Comparison of ENCODE assay signal across 13 mouse cellular contexts in genomic region chr3:50307339-50308327, GRCm38 (mm10).
DNase-seq lines count a peak whose midpoint lies in the region; ATAC-seq lines count a peak whose summit lies in the region.
"Had no signal": no experiment of that assay in that cellular context is flagged by ENCODE, and none has a peak within 500 bp of the region (broad histone marks: within the 10 kb centered on the region; RNA-seq: fewer than 3 reads in every experiment).

No protein-coding gene starts in this region.

- no peak overlapping the region for H3K9ac ChIP-seq in hindbrain, embryonic 13.5 days
- H3K9ac ChIP-seq in hindbrain, embryonic 11.5 days (ENCODE audit: low read depth, low read length), result no peak overlapping the region
- no peak overlapping the region for H3K9ac ChIP-seq in forebrain, embryonic 13.5 days
- H3K9ac ChIP-seq in heart, embryonic 12.5 days, result no peak overlapping the region
- no peak overlapping the region for H3K9ac ChIP-seq in liver, embryonic 11.5 days (ENCODE audit: low read depth, low read length)
- H3K9ac ChIP-seq: kidney, embryonic 15.5 days; liver, embryonic 12.5 days had no signal

- no peaks in the 10 kb centered on the region for H3K36me3 ChIP-seq in hindbrain, embryonic 13.5 days
- H3K36me3 ChIP-seq in hindbrain, embryonic 11.5 days (ENCODE audit: control insufficient read depth, insufficient read depth, low read length), result no peaks in the 10 kb centered on the region
- no peaks in the 10 kb centered on the region for H3K36me3 ChIP-seq in forebrain, embryonic 13.5 days (ENCODE audit: poor library complexity, severe bottlenecking)
- no peaks in the 10 kb centered on the region for H3K36me3 ChIP-seq in heart, embryonic 12.5 days
- no peaks in the 10 kb centered on the region for H3K36me3 ChIP-seq in liver, embryonic 11.5 days (ENCODE audit: control insufficient read depth, insufficient read depth, low read length)
- H3K36me3 ChIP-seq: G1E; kidney, embryonic 15.5 days; liver, embryonic 12.5 days had no signal

- H3K27me3 ChIP-seq in hindbrain, embryonic 13.5 days, result no peaks in the 10 kb centered on the region
- no peaks in the 10 kb centered on the region for H3K27me3 ChIP-seq in hindbrain, embryonic 11.5 days (ENCODE audit: control insufficient read depth, insufficient read depth, low read length)
- H3K27me3 ChIP-seq in forebrain, embryonic 13.5 days, result no peaks in the 10 kb centered on the region
- no peaks in the 10 kb centered on the region for H3K27me3 ChIP-seq in heart, embryonic 12.5 days (replicated peaks)
- no peaks in the 10 kb centered on the region for H3K27me3 ChIP-seq in liver, embryonic 11.5 days (replicated peaks; ENCODE audit: control insufficient read depth, insufficient read depth, low read length)
- H3K27me3 ChIP-seq: liver, embryonic 12.5 days had no signal

- peak overlapping the region; percentile 48 for H3K27ac ChIP-seq in hindbrain, embryonic 13.5 days
- no peak overlapping the region for H3K27ac ChIP-seq in hindbrain, embryonic 11.5 days (ENCODE audit: low read depth, low read length)
- H3K27ac ChIP-seq in forebrain, embryonic 13.5 days, result no peak overlapping the region; the same call in 1 of the 2 replicates
- H3K27ac ChIP-seq in heart, embryonic 12.5 days (ENCODE audit: poor library complexity, severe bottlenecking), result no peak overlapping the region
- H3K27ac ChIP-seq in liver, embryonic 11.5 days (ENCODE audit: low read depth, low read length), result no peak overlapping the region
- H3K27ac ChIP-seq: kidney, embryonic 15.5 days; liver, embryonic 12.5 days had no signal

- no peak overlapping the region for H3K4me2 ChIP-seq in hindbrain, embryonic 13.5 days
- no peak overlapping the region for H3K4me2 ChIP-seq in hindbrain, embryonic 11.5 days (replicated peaks; ENCODE audit: low read depth, low read length)
- no peak overlapping the region for H3K4me2 ChIP-seq in forebrain, embryonic 13.5 days
- no peak overlapping the region for H3K4me2 ChIP-seq in heart, embryonic 12.5 days
- H3K4me2 ChIP-seq in liver, embryonic 11.5 days, result no peak overlapping the region
- H3K4me2 ChIP-seq: kidney, embryonic 15.5 days; liver, embryonic 12.5 days had no signal

- 68% methylated on average over 14 of the region's 14 CpGs for WGBS in hindbrain, embryonic 13.5 days
- 82% methylated on average over 14 of the region's 14 CpGs for WGBS in hindbrain, embryonic 11.5 days
- WGBS in forebrain, embryonic 13.5 days, result 50% methylated on average over 14 of the region's 14 CpGs
- 78% methylated on average over 14 of the region's 14 CpGs for WGBS in heart, embryonic 12.5 days
- 77% methylated on average over 14 of the region's 14 CpGs for WGBS in liver, embryonic 11.5 days

- peaks cover 8% of the 10 kb centered on the region for H3K4me1 ChIP-seq in hindbrain, embryonic 13.5 days (replicated peaks)
- no peaks in the 10 kb centered on the region for H3K4me1 ChIP-seq in hindbrain, embryonic 11.5 days (replicated peaks; ENCODE audit: control insufficient read depth, insufficient read depth, low read length)
- peaks cover 19% of the 10 kb centered on the region for H3K4me1 ChIP-seq in forebrain, embryonic 13.5 days
- H3K4me1 ChIP-seq in heart, embryonic 12.5 days (replicated peaks), result 0 out of 2 replicates have a peak, but pooled peaks cover 2% of the 10 kb centered on the region
- no peaks in the 10 kb centered on the region for H3K4me1 ChIP-seq in liver, embryonic 11.5 days (replicated peaks; ENCODE audit: control insufficient read depth, insufficient read depth, low read length)
- H3K4me1 ChIP-seq: kidney, embryonic 15.5 days; liver, embryonic 12.5 days had no signal

- no peak for ATAC-seq in hindbrain, embryonic 13.5 days (ENCODE audit: low FRiP score)
- ATAC-seq in hindbrain, embryonic 11.5 days (ENCODE audit: low FRiP score), result no peak
- ATAC-seq in forebrain, embryonic 13.5 days, result peak; percentile 70
- ATAC-seq in heart, embryonic 12.5 days (ENCODE audit: insufficient number of reproducible peaks, low FRiP score), result no peak
- no peak for ATAC-seq in liver, embryonic 11.5 days (replicated peaks; ENCODE audit: low FRiP score)
- ATAC-seq: liver, embryonic 12.5 days had no signal

- H3K9me3 ChIP-seq in hindbrain, embryonic 13.5 days, result no peaks in the 10 kb centered on the region
- no peaks in the 10 kb centered on the region for H3K9me3 ChIP-seq in hindbrain, embryonic 11.5 days (ENCODE audit: control insufficient read depth, low read length)
- no peaks in the 10 kb centered on the region for H3K9me3 ChIP-seq in forebrain, embryonic 13.5 days (replicated peaks)
- H3K9me3 ChIP-seq in heart, embryonic 12.5 days (replicated peaks), result no peaks in the 10 kb centered on the region
- no peaks in the 10 kb centered on the region for H3K9me3 ChIP-seq in liver, embryonic 11.5 days (ENCODE audit: control insufficient read depth, low read length)
- H3K9me3 ChIP-seq: G1E; kidney, embryonic 15.5 days; liver, embryonic 12.5 days had no signal

- DNase-seq in hindbrain, embryonic 11.5 days (ENCODE audit: low spot score), result no peak
- DNase-seq in 416B (ENCODE audit: low read depth), result peak; percentile 49
- DNase-seq in thymus, postnatal 0 days (ENCODE audit: low spot score), result peak; percentile 61
- no peak for DNase-seq in embryo, embryonic 11 days
- DNase-seq in liver, embryonic 11.5 days (ENCODE audit: low spot score), result no peak
- DNase-seq: adrenal gland, postnatal 36 days; heart, adult 18-20 months had no signal

- no peak overlapping the region for H3K4me3 ChIP-seq in hindbrain, embryonic 13.5 days
- no peak overlapping the region for H3K4me3 ChIP-seq in hindbrain, embryonic 11.5 days (ENCODE audit: low read depth, low read length)
- no peak overlapping the region for H3K4me3 ChIP-seq in forebrain, embryonic 13.5 days
- no peak overlapping the region for H3K4me3 ChIP-seq in heart, embryonic 12.5 days
- H3K4me3 ChIP-seq in liver, embryonic 11.5 days (ENCODE audit: low read depth, low read length), result no peak overlapping the region
- H3K4me3 ChIP-seq: kidney, embryonic 15.5 days; liver, embryonic 12.5 days had no signal

Comparison
In these comparisons a context has a peak if more than half of its experiments do, and no peak if none do; other contexts are left out.
1. DNase-seq: peak in 416B (single experiment) and thymus, postnatal 0 days (single experiment); none in hindbrain, embryonic 11.5 days (single experiment), embryo, embryonic 11 days (single experiment) and liver, embryonic 11.5 days (single experiment).